Mouse (Mus musculus) megakaryocyte, embryonic 14.5 days (primary cell): ENCODE measurements around the gene Stxbp2.

Experiments used
- FLI1 ChIP-seq: IDR thresholded peaks from 2 replicates; pipeline ENCODE4 v1.6.1; 2012; ENCODE audit warnings: low read length, inconsistent platforms, mixed read lengths
- GATA1 ChIP-seq: IDR thresholded peaks from 3 replicates; pipeline ENCODE4 v1.6.1; 2012; ENCODE audit warnings: mixed read lengths, low read length, inconsistent platforms, borderline replicate concordance

DNA sequence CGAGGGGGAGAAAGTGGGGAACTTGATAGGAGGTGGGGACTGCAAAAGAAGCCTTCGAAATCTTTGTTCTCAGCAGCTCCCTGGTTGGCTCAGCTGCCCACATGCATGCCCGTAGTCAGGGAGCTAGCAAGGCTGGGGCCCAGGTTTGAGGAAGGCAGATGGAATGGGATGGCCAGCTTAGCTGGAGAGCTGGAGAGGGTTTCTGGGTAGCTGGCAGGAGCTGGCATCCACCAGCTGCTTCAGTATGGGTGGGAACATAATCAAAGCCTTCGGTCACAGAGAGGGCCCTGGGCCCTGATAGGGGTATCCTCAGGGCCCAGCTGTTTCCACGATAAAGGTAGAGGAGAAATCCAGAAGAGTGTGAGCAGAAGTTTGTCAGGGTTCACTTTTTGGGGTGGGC is 51.7 kb downstream of the Stxbp2 start:
- TF ChIP-seq GATA1 (no peak), FLI1 (no peak)
